24 mouse cellular contexts compared by ENCODE assay signal in genomic region chr6:145106163-145106842, GRCm38 (mm10). TPM values are rescaled to one million over a fixed set of nuclear protein-coding genes. Genes with fewer than 3 reads are reported as not detected.
A peak's percentile ranks its signal among the peaks of the same experiment; 100 is the strongest.
DNase-seq lines count a peak whose midpoint lies in the region; ATAC-seq and TF ChIP-seq lines count a peak whose summit lies in the region.
"Had no signal": no experiment of that assay in that cellular context is flagged by ENCODE, and none has a peak within 500 bp of the region (broad histone marks: within the 10 kb centered on the region; RNA-seq: fewer than 3 reads in every experiment).

No protein-coding gene starts in this region.

- H3K9me3 ChIP-seq in intestine, embryonic 16.5 days (ENCODE audit: control insufficient read depth, low read length) = 0 out of 2 replicates have a peak, but pooled peaks cover 3% of the 10 kb centered on the region
- no peaks in the 10 kb centered on the region for H3K9me3 ChIP-seq in stomach, postnatal 0 days (ENCODE audit: control insufficient read depth, low read length)
- H3K9me3 ChIP-seq: embryonic facial prominence, embryonic 15.5 days; limb, embryonic 10.5 days; liver, embryonic 13.5 days; neural tube, embryonic 15.5 days had no signal

- H3K9ac ChIP-seq in intestine, embryonic 16.5 days (ENCODE audit: low read depth, low read length) = no peak overlapping the region
- no peak overlapping the region for H3K9ac ChIP-seq in stomach, postnatal 0 days (ENCODE audit: low read length)
- H3K9ac ChIP-seq: embryonic facial prominence, embryonic 15.5 days; liver, embryonic 13.5 days; neural tube, embryonic 15.5 days had no signal

- no peak for TF ChIP-seq CTCF in spleen, adult 2 months (IDR thresholded peaks at IDR 0.05; ENCODE audit: extremely low read depth, insufficient read depth, insufficient read length, insufficient replicate concordance)
- no peak for TF ChIP-seq CTCF in stomach, postnatal 0 days (IDR thresholded peaks at IDR 0.05; ENCODE audit: low read depth)

- H3K27me3 ChIP-seq in spleen, adult 2 months (ENCODE audit: control insufficient read depth, insufficient read depth, low read length) = no peaks in the 10 kb centered on the region
- H3K27me3 ChIP-seq in intestine, embryonic 16.5 days (replicated peaks; ENCODE audit: control insufficient read depth, insufficient read depth, low read length) = no peaks in the 10 kb centered on the region
- H3K27me3 ChIP-seq in stomach, postnatal 0 days (ENCODE audit: control insufficient read depth, insufficient read depth, low read length) = no peaks in the 10 kb centered on the region
- H3K27me3 ChIP-seq: embryonic facial prominence, embryonic 15.5 days; liver, embryonic 13.5 days; neural tube, embryonic 15.5 days had no signal

- no peak overlapping the region for H3K4me3 ChIP-seq in spleen, adult 2 months (ENCODE audit: extremely low read depth, insufficient read depth, insufficient read length)
- H3K4me3 ChIP-seq in intestine, embryonic 16.5 days (ENCODE audit: low read length) = no peak overlapping the region
- H3K4me3 ChIP-seq in stomach, postnatal 0 days (ENCODE audit: low read depth, low read length) = no peak overlapping the region
- H3K4me3 ChIP-seq: embryonic facial prominence, embryonic 15.5 days; heart, adult 2 months; limb, embryonic 10.5 days; liver, embryonic 13.5 days; neural tube, embryonic 15.5 days had no signal

- ATAC-seq in intestine, embryonic 16.5 days = peak; percentile 85
- peak; percentile 82 for ATAC-seq in stomach, postnatal 0 days (ENCODE audit: low FRiP score, low TSS enrichment)
- ATAC-seq in activated CD4-positive, CD25-positive, alpha-beta regulatory T cell, adult 4 months = no peak
- ATAC-seq: hindbrain, embryonic 16.5 days; lung, postnatal 0 days; midbrain, embryonic 16.5 days had no signal

- no peak overlapping the region for H3K4me2 ChIP-seq in intestine, embryonic 16.5 days (ENCODE audit: low read depth, low read length)
- no peak overlapping the region for H3K4me2 ChIP-seq in stomach, postnatal 0 days (replicated peaks; ENCODE audit: low read depth)
- H3K4me2 ChIP-seq: embryonic facial prominence, embryonic 15.5 days; liver, embryonic 13.5 days; neural tube, embryonic 15.5 days had no signal

- H3K4me1 ChIP-seq in spleen, adult 2 months (ENCODE audit: control insufficient read depth, insufficient read depth, insufficient read length) = peaks cover 29% of the 10 kb centered on the region; the same call in 1 of the 2 replicates
- H3K4me1 ChIP-seq in intestine, embryonic 16.5 days (ENCODE audit: control insufficient read depth, insufficient read depth, low read length) = no peaks in the 10 kb centered on the region
- no peaks in the 10 kb centered on the region for H3K4me1 ChIP-seq in stomach, postnatal 0 days (replicated peaks; ENCODE audit: control insufficient read depth, insufficient read depth)
- H3K4me1 ChIP-seq: liver, embryonic 13.5 days; neural tube, embryonic 15.5 days had no signal

- TF ChIP-seq EP300 in stomach, postnatal 0 days (optimal IDR thresholded peaks at IDR 0.05) = no peak

- 45% methylated on average over 6 of the region's 6 CpGs for WGBS in spleen, adult 2 months
- WGBS in intestine, embryonic 16.5 days = 79% methylated on average over 5 of the region's 6 CpGs
- WGBS in stomach, postnatal 0 days = 85% methylated on average over 5 of the region's 6 CpGs

- TF ChIP-seq POLR2A in spleen, adult 2 months (IDR thresholded peaks at IDR 0.05; ENCODE audit: low read depth, low read length) = no peak

- no peaks in the 10 kb centered on the region for H3K36me3 ChIP-seq in spleen, adult 2 months (ENCODE audit: control insufficient read depth, insufficient read depth, low read length)
- no peaks in the 10 kb centered on the region for H3K36me3 ChIP-seq in intestine, embryonic 16.5 days (ENCODE audit: control insufficient read depth, insufficient read depth, low read length)
- H3K36me3 ChIP-seq in stomach, postnatal 0 days (ENCODE audit: control insufficient read depth, insufficient read depth, low read length) = no peaks in the 10 kb centered on the region
- H3K36me3 ChIP-seq: embryonic facial prominence, embryonic 15.5 days; limb, embryonic 10.5 days; liver, embryonic 13.5 days; neural tube, embryonic 15.5 days had no signal

- no peak for DNase-seq in spleen, adult 2 months (ENCODE audit: low read depth in 1 of 2, low spot score in 2 of 2)
- no peak for DNase-seq in spleen, postnatal 4 days (ENCODE audit: low spot score in 2 of 2)
- peak; percentile 57 for DNase-seq in ES-CJ7 (ENCODE audit: low read depth, low spot score)
- no peak for DNase-seq in stomach, postnatal 0 days (ENCODE audit: low spot score)
- DNase-seq in cerebellum, adult 9-11 months = no peak
- DNase-seq in kidney, postnatal 10 days = no peak
- DNase-seq: adrenal gland, postnatal 36 days; cerebellum, adult 18-20 months; cerebellum, postnatal 36 days; heart, adult 2 months; heart, postnatal 4 days; kidney, adult 2 months; kidney, postnatal 14 days; liver, embryonic 13.5 days; right cerebral cortex, postnatal 4 days; thymus, postnatal 4 days had no signal

- H3K27ac ChIP-seq in spleen, adult 2 months (ENCODE audit: insufficient read depth, low read length) = peak overlapping the region; percentile 21
- H3K27ac ChIP-seq in intestine, embryonic 16.5 days (ENCODE audit: low read length) = no peak overlapping the region
- H3K27ac ChIP-seq in stomach, postnatal 0 days (replicated peaks) = no peak overlapping the region
- H3K27ac ChIP-seq: embryonic facial prominence, embryonic 15.5 days; heart, adult 2 months; limb, embryonic 10.5 days; liver, embryonic 13.5 days; neural tube, embryonic 15.5 days had no signal

RNA-seq across cellular contexts. Expression of gene Lrmp, which starts 9.2 kb away (rescaled TPM):
- polyA plus RNA-seq in spleen, adult 2 months (2012; rRNA removed) = 120 and 145 TPM in 2 replicates
- 4.3 and 4.9 TPM in 2 replicates for polyA plus RNA-seq in intestine, embryonic 16.5 days (2015; fragmentation: Nextera tagmentation; extraction: Ambion mirVana)
- 15.2 and 17.6 TPM in 2 replicates for polyA plus RNA-seq in stomach, postnatal 0 days (2015; fragmentation: Nextera tagmentation; extraction: Ambion mirVana)
- 100 to 1,000 TPM; 110 to 124 TPM for polyA plus RNA-seq in activated CD4-positive, CD25-positive, alpha-beta regulatory T cell, adult 4 months (2017; shearing (Covaris generic))

RNA-seq across cellular contexts. Expression of gene Bcat1, which starts 30.3 kb away (rescaled TPM):
- polyA plus RNA-seq in spleen, adult 2 months (2012; rRNA removed) = 0.32 and 0.33 TPM in 2 replicates
- polyA plus RNA-seq in intestine, embryonic 16.5 days (2015; fragmentation: Nextera tagmentation; extraction: Ambion mirVana) = 5.1 and 6.0 TPM in 2 replicates
- polyA plus RNA-seq in stomach, postnatal 0 days (2015; fragmentation: Nextera tagmentation; extraction: Ambion mirVana) = 6.3 and 7.4 TPM in 2 replicates
- polyA plus RNA-seq in activated CD4-positive, CD25-positive, alpha-beta regulatory T cell, adult 4 months (2017; shearing (Covaris generic)) = 10 to 100 TPM; 13.0 to 15.1 TPM
